Comparison of ENCODE assay signal across 12 mouse cellular contexts in genomic region chr11:55449531-55449930, GRCm38 (mm10). TPM values are rescaled to one million over a fixed set of nuclear protein-coding genes. Genes with fewer than 3 reads are reported as not detected.
A peak's percentile ranks its signal among the peaks of the same experiment; 100 is the strongest.
DNase-seq lines count a peak whose midpoint lies in the region; ATAC-seq and TF ChIP-seq lines count a peak whose summit lies in the region.
"Had no signal": no experiment of that assay in that cellular context is flagged by ENCODE, and none has a peak within 500 bp of the region (broad histone marks: within the 10 kb centered on the region; RNA-seq: fewer than 3 reads in every experiment).

No protein-coding gene starts in this region.

- H3K9ac ChIP-seq in heart, embryonic 12.5 days, result no peak overlapping the region
- H3K9ac ChIP-seq in stomach, embryonic 15.5 days, result no peak overlapping the region
- no peak overlapping the region for H3K9ac ChIP-seq in stomach, postnatal 0 days (ENCODE audit: low read length)
- H3K9ac ChIP-seq in hindbrain, embryonic 11.5 days (ENCODE audit: low read depth, low read length), result no peak overlapping the region
- H3K9ac ChIP-seq: embryonic facial prominence, embryonic 15.5 days; midbrain, embryonic 12.5 days; neural tube, embryonic 15.5 days had no signal

- peaks cover 51% of the 10 kb centered on the region for H3K36me3 ChIP-seq in heart, embryonic 12.5 days
- H3K36me3 ChIP-seq in stomach, embryonic 15.5 days, result peaks cover 22% of the 10 kb centered on the region; the same call in 1 of the 2 replicates
- H3K36me3 ChIP-seq in stomach, postnatal 0 days (ENCODE audit: control insufficient read depth, insufficient read depth, low read length), result peaks cover 6% of the 10 kb centered on the region
- no peaks in the 10 kb centered on the region for H3K36me3 ChIP-seq in hindbrain, embryonic 11.5 days (ENCODE audit: control insufficient read depth, insufficient read depth, low read length)

- no peak overlapping the region for H3K4me3 ChIP-seq in heart, embryonic 12.5 days
- H3K4me3 ChIP-seq in stomach, embryonic 15.5 days (replicated peaks), result no peak overlapping the region
- H3K4me3 ChIP-seq in stomach, postnatal 0 days (ENCODE audit: low read depth, low read length), result no peak overlapping the region
- no peak overlapping the region for H3K4me3 ChIP-seq in hindbrain, embryonic 11.5 days (ENCODE audit: low read depth, low read length)
- H3K4me3 ChIP-seq: embryonic facial prominence, embryonic 15.5 days; midbrain, embryonic 12.5 days; neural tube, embryonic 15.5 days had no signal

- 0 out of 2 replicates have a peak, but pooled peaks cover 2% of the 10 kb centered on the region for H3K4me1 ChIP-seq in heart, embryonic 12.5 days (replicated peaks)
- 0 out of 2 replicates have a peak, but pooled peaks cover 10% of the 10 kb centered on the region for H3K4me1 ChIP-seq in stomach, embryonic 15.5 days
- no peaks in the 10 kb centered on the region for H3K4me1 ChIP-seq in stomach, postnatal 0 days (replicated peaks; ENCODE audit: control insufficient read depth, insufficient read depth)
- no peaks in the 10 kb centered on the region for H3K4me1 ChIP-seq in hindbrain, embryonic 11.5 days (replicated peaks; ENCODE audit: control insufficient read depth, insufficient read depth, low read length)
- H3K4me1 ChIP-seq: midbrain, embryonic 12.5 days; neural tube, embryonic 15.5 days had no signal

- no peak for DNase-seq in heart, adult 9 months (ENCODE audit: low spot score in 2 of 2)
- no peak for DNase-seq in stomach, postnatal 0 days (ENCODE audit: low spot score)
- peak; percentile 44 to 63 for DNase-seq in kidney, postnatal 4 days
- DNase-seq in cerebellum, adult 11 months, result no peak
- no peak for DNase-seq in hindbrain, embryonic 11.5 days (ENCODE audit: low spot score)
- DNase-seq: cerebellum, adult 9-10 months had no signal

- no peak for TF ChIP-seq EP300 in stomach, postnatal 0 days (optimal IDR thresholded peaks at IDR 0.05)

- H3K27me3 ChIP-seq in heart, embryonic 12.5 days (replicated peaks), result no peaks in the 10 kb centered on the region
- H3K27me3 ChIP-seq in stomach, embryonic 15.5 days (replicated peaks), result no peaks in the 10 kb centered on the region
- H3K27me3 ChIP-seq in stomach, postnatal 0 days (ENCODE audit: control insufficient read depth, insufficient read depth, low read length), result no peaks in the 10 kb centered on the region
- H3K27me3 ChIP-seq in hindbrain, embryonic 11.5 days (ENCODE audit: control insufficient read depth, insufficient read depth, low read length), result no peaks in the 10 kb centered on the region
- H3K27me3 ChIP-seq: embryonic facial prominence, embryonic 15.5 days; midbrain, embryonic 12.5 days; neural tube, embryonic 15.5 days had no signal

- TF ChIP-seq CTCF in stomach, postnatal 0 days (IDR thresholded peaks at IDR 0.05; ENCODE audit: low read depth), result no peak

- WGBS in heart, embryonic 12.5 days, result 63% methylated on average over 7 of the region's 7 CpGs
- 76% methylated on average over 7 of the region's 7 CpGs for WGBS in stomach, embryonic 15.5 days
- 73% methylated on average over 7 of the region's 7 CpGs for WGBS in stomach, postnatal 0 days
- WGBS in hindbrain, embryonic 11.5 days, result 81% methylated on average over 7 of the region's 7 CpGs

- H3K4me2 ChIP-seq in heart, embryonic 12.5 days, result no peak overlapping the region
- no peak overlapping the region for H3K4me2 ChIP-seq in stomach, embryonic 15.5 days
- no peak overlapping the region for H3K4me2 ChIP-seq in stomach, postnatal 0 days (replicated peaks; ENCODE audit: low read depth)
- no peak overlapping the region for H3K4me2 ChIP-seq in hindbrain, embryonic 11.5 days (replicated peaks; ENCODE audit: low read depth, low read length)
- H3K4me2 ChIP-seq: embryonic facial prominence, embryonic 15.5 days; midbrain, embryonic 12.5 days; neural tube, embryonic 15.5 days had no signal

- H3K27ac ChIP-seq in heart, embryonic 12.5 days (ENCODE audit: poor library complexity, severe bottlenecking), result peak overlapping the region; percentile 39; the same call in 1 of the 2 replicates
- H3K27ac ChIP-seq in stomach, embryonic 15.5 days, result peak overlapping the region; percentile 21; the same call in 1 of the 2 replicates
- no peak overlapping the region for H3K27ac ChIP-seq in stomach, postnatal 0 days (replicated peaks)
- no peak overlapping the region for H3K27ac ChIP-seq in hindbrain, embryonic 11.5 days (ENCODE audit: low read depth, low read length)
- H3K27ac ChIP-seq: embryonic facial prominence, embryonic 15.5 days; midbrain, embryonic 12.5 days; neural tube, embryonic 15.5 days had no signal

- no peak for ATAC-seq in heart, embryonic 12.5 days (ENCODE audit: insufficient number of reproducible peaks, low FRiP score)
- no peak for ATAC-seq in stomach, embryonic 15.5 days (ENCODE audit: insufficient read depth, low FRiP score, low read depth)
- no peak for ATAC-seq in stomach, postnatal 0 days (ENCODE audit: low FRiP score, low TSS enrichment)
- no peak for ATAC-seq in hindbrain, embryonic 11.5 days (ENCODE audit: low FRiP score)
- no peak for ATAC-seq in inflammation-experienced regulatory T-cells, adult 6 months

- H3K9me3 ChIP-seq in heart, embryonic 12.5 days (replicated peaks), result no peaks in the 10 kb centered on the region
- no peaks in the 10 kb centered on the region for H3K9me3 ChIP-seq in stomach, embryonic 15.5 days
- no peaks in the 10 kb centered on the region for H3K9me3 ChIP-seq in stomach, postnatal 0 days (ENCODE audit: control insufficient read depth, low read length)
- no peaks in the 10 kb centered on the region for H3K9me3 ChIP-seq in hindbrain, embryonic 11.5 days (ENCODE audit: control insufficient read depth, low read length)
- H3K9me3 ChIP-seq: embryonic facial prominence, embryonic 15.5 days; midbrain, embryonic 12.5 days; neural tube, embryonic 15.5 days had no signal

RNA-seq across cellular contexts. Expression of gene Atox1, which starts 11.5 kb away (rescaled TPM):
- polyA plus RNA-seq in heart, embryonic 12.5 days (2016; fragmentation: Nextera tagmentation; extraction: Ambion mirVana), result 253 and 258 TPM in 2 replicates
- polyA plus RNA-seq in stomach, embryonic 15.5 days (2015; fragmentation: Nextera tagmentation; extraction: Ambion mirVana), result 385 and 409 TPM in 2 replicates
- polyA plus RNA-seq in stomach, postnatal 0 days (2015; fragmentation: Nextera tagmentation; extraction: Ambion mirVana), result 508 and 530 TPM in 2 replicates
- polyA plus RNA-seq in hindbrain, embryonic 11.5 days (2014; fragmentation: Nextera tagmentation; extraction: Ambion mirVana), result 248 and 262 TPM in 2 replicates
- 100 to 1,000 TPM; 193 to 267 (median 197) TPM for polyA plus RNA-seq in inflammation-experienced regulatory T-cells, adult 6 months (2017; shearing (Covaris generic))

RNA-seq across cellular contexts. Expression of gene G3bp1, which starts 20.0 kb away (rescaled TPM):
- polyA plus RNA-seq in heart, embryonic 12.5 days (2016; fragmentation: Nextera tagmentation; extraction: Ambion mirVana), result 139 and 140 TPM in 2 replicates
- 145 and 163 TPM in 2 replicates for polyA plus RNA-seq in stomach, embryonic 15.5 days (2015; fragmentation: Nextera tagmentation; extraction: Ambion mirVana)
- 59.5 and 59.8 TPM in 2 replicates for polyA plus RNA-seq in stomach, postnatal 0 days (2015; fragmentation: Nextera tagmentation; extraction: Ambion mirVana)
- 199 and 220 TPM in 2 replicates for polyA plus RNA-seq in hindbrain, embryonic 11.5 days (2014; fragmentation: Nextera tagmentation; extraction: Ambion mirVana)
- 10 to 100 TPM; 63.4 to 72.4 (median 65.1) TPM for polyA plus RNA-seq in inflammation-experienced regulatory T-cells, adult 6 months (2017; shearing (Covaris generic))

RNA-seq across cellular contexts. Expression of gene Sparc, which starts 26.5 kb away (rescaled TPM):
- polyA plus RNA-seq in heart, embryonic 12.5 days (2016; fragmentation: Nextera tagmentation; extraction: Ambion mirVana), result 1,393 and 1,408 TPM in 2 replicates
- 1,683 and 1,927 TPM in 2 replicates for polyA plus RNA-seq in stomach, embryonic 15.5 days (2015; fragmentation: Nextera tagmentation; extraction: Ambion mirVana)
- 1,616 and 1,849 TPM in 2 replicates for polyA plus RNA-seq in stomach, postnatal 0 days (2015; fragmentation: Nextera tagmentation; extraction: Ambion mirVana)
- 528 and 573 TPM in 2 replicates for polyA plus RNA-seq in hindbrain, embryonic 11.5 days (2014; fragmentation: Nextera tagmentation; extraction: Ambion mirVana)
- polyA plus RNA-seq in inflammation-experienced regulatory T-cells, adult 6 months (2017; shearing (Covaris generic)), result not detected

Comparison
In these comparisons a context has a peak if more than half of its experiments do, and no peak if none do; other contexts are left out.
1. H3K27ac ChIP-seq: peak in heart, embryonic 12.5 days (single experiment) and stomach, embryonic 15.5 days (single experiment); none in stomach, postnatal 0 days (single experiment) and hindbrain, embryonic 11.5 days (single experiment).
2. DNase-seq: peak in kidney, postnatal 4 days (2 of 2); none in heart, adult 9 months (0 of 2), stomach, postnatal 0 days (single experiment), cerebellum, adult 11 months (single experiment) and hindbrain, embryonic 11.5 days (single experiment).
3. RNA of gene Sparc, which starts 26.5 kb away (polyA plus RNA-seq): 1,683 to 1,927 TPM in stomach, embryonic 15.5 days, 1,616 to 1,849 TPM in stomach, postnatal 0 days, 1,393 to 1,408 TPM in heart, embryonic 12.5 days and 528 to 573 TPM in hindbrain, embryonic 11.5 days; not detected in inflammation-experienced regulatory T-cells, adult 6 months; every median in the first group is over 100 times any median in the second.